ENCODE assay signal across 6 mouse cellular contexts in the genomic region with DNA sequence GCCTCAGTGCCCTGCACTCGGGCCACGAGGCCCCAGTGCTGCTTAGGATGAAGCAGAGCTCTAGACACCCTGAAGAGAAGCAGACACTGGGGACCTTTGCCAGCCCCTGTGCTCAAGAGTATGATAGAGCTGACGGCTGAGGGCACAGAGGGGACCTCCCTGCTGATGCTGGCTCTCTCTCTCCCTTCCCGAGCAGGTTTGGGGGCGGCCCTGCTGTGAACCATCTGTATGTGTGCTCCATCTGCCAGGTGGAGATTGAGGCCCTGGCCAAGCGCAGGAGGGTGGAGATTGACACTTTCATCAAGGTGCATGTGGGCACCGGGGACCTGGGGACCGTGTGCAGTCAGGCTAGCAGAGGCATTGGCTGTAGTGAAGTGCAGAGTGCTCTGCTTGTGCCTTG.
"Had no signal": no experiment of that assay in that cellular context is flagged by ENCODE, and none has a peak within 500 bp of the region (broad histone marks: within the 10 kb centered on the region; RNA-seq: fewer than 3 reads in every experiment).

No protein-coding gene starts in this region.

- DNase-seq: layer of hippocampus, adult 9-11 months; lung, embryonic 14.5 days; lung, postnatal 10 days; right cerebral cortex, postnatal 14 days; thymus, adult 2 months; thymus, postnatal 25 days had no signal
